Mouse (Mus musculus) olfactory bulb, adult 2 months (tissue): ENCODE measurements around the gene Ptpn22. TPM values are rescaled to one million over a fixed set of nuclear protein-coding genes. Genes with fewer than 3 reads are reported as not detected.

Experiments
- H3K27ac ChIP-seq: fragments of 200-500 bp; 2 replicates; pipeline ENCODE4 v1.5.1; 2012; ENCODE audit warnings: low read depth, low read length; ENCODE audit not compliant: insufficient read depth
- H3K4me1 ChIP-seq: fragments of 200-500 bp; 2 replicates; pipeline ENCODE4 v1.6.1; 2012; ENCODE audit warnings: low read length; ENCODE audit not compliant: control insufficient read depth, insufficient read depth
- H3K4me3 ChIP-seq: fragments of 200-500 bp; 2 replicates; pipeline ENCODE4 v1.5.1; 2012; ENCODE audit warnings: mild to moderate bottlenecking, low read depth, low read length, moderate library complexity; ENCODE audit not compliant: insufficient read depth
- CTCF ChIP-seq: fragments of 200-500 bp; IDR thresholded peaks from 2 replicates; pipeline ENCODE4 v1.5.1; 2012; ENCODE audit warnings: low read depth, mild to moderate bottlenecking, low read length, moderate library complexity; ENCODE audit not compliant: insufficient read depth
- POLR2A ChIP-seq: fragments of 200-500 bp; IDR thresholded peaks from 2 replicates; pipeline ENCODE4 v1.6.1; 2012; ENCODE audit warnings: mild to moderate bottlenecking, low read depth, low read length, moderate library complexity; ENCODE audit not compliant: insufficient read depth
- WGBS: fragments of 180-500 bp; shearing (Covaris S2); methylation state at CpG from one replicate; pipeline ENCODE4 v1.1.7; 2018; 5-methylcytosine and 5-hydroxymethylcytosine counted together
- polyA plus RNA-seq: library from polyadenylated mRNA; stranded (reverse); fragments of >200 nt; gene quantifications from 2 replicates; pipeline ENCODE4 v1.2.4, GENCODE M21; 2012; ENCODE audit warnings: low replicate concordance; ENCODE audit not compliant: missing spikeins, insufficient read depth, insufficient read length

The Ptpn22 gene
- polyA plus RNA-seq, 1 experiment, result not detected

- Histone ChIP-seq H3K27ac (peak overlapping the region; percentile 28; the same call in 1 of the 2 replicates), H3K4me1 (peaks cover 3% of the 10 kb centered on the region; the same call in 1 of the 2 replicates), H3K4me3 (no peak overlapping the region)
- TF ChIP-seq POLR2A (no peak), CTCF (no peak)
- 22% methylated on average over 3 of the region's 3 CpGs for WGBS
Measured at GRCm38 (mm10) chr3:103852565-103853299, 6.9 kb upstream of the Ptpn22 start.

DNA sequence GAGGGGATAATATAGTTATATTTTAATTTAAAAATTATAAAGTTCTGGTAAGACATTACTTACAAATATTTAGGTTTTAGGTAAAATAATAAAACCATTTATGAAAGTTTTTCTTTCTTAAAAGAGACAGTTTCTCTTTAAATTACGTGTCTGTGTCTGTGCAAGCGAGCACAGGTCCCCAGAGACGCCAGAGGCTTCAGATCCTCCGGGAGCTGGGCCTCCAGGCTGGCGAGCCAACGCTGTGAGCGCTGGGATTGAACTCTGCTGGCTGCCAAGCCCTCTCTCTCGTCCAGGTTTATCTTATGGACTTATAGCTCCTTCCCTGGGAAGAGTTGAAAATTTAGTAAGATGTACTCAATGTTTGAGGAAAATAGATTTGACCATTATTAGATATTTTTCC, 5.8 kb upstream of the Ptpn22 start:
- 79% methylated on average over 8 of the region's 8 CpGs for WGBS
- Histone ChIP-seq H3K4me3 (no peak overlapping the region), H3K27ac (no peak overlapping the region), H3K4me1 (peaks cover 3% of the 10 kb centered on the region; the same call in 1 of the 2 replicates)
- no peak for TF ChIP-seq POLR2A
- TF ChIP-seq CTCF, result no peak

GRCm38 (mm10) chr3:103857036-103857805, 2.4 kb upstream of the Ptpn22 start:
- TF ChIP-seq POLR2A (no peak), CTCF (no peak)
- Histone ChIP-seq H3K4me3 (no peak overlapping the region), H3K27ac (no peak overlapping the region), H3K4me1 (no peaks in the 10 kb centered on the region)
- WGBS, result 97% methylated on average over 7 of the region's 7 CpGs

GRCm38 (mm10) chr3:103857977-103858563, 1.5 kb upstream of the Ptpn22 start:
- no peak for TF ChIP-seq CTCF
- TF ChIP-seq POLR2A, result no peak
- Histone ChIP-seq H3K27ac (no peak overlapping the region), H3K4me1 (no peaks in the 10 kb centered on the region), H3K4me3 (no peak overlapping the region)
- 93% methylated on average over 6 of the region's 6 CpGs for WGBS

DNA sequence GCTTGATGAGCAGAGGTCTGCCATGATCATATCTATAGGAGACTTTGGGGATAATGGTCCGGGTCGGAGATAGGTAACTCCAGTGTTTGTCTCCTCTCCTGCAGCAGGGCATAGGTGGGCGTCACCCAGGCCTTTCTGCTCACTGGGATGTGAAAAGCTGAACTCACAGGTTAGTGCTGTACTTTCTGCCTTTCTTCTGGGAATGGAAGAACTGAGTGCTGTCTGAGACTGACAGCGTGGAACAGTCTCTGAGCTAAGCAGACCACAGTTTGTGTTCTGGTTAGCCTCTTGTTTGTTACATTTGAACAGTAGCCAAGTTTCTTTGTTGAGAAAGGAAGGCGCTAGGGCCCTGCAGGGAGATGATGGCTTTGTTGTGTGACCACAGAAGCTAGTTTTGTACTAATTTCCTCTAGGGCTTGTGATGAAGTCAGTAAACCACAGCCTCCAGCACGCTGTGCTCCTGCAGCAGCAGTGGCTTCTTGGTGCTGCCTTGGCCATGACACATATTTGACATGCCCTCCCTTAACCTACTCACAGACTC, 326 bp downstream of the Ptpn22 start:
- H3K4me1 ChIP-seq, result no peaks in the 10 kb centered on the region
- 58% methylated on average over 6 of the region's 6 CpGs for WGBS
- H3K27ac ChIP-seq, result no peak overlapping the region
- H3K4me3 ChIP-seq, result no peak overlapping the region
- no peak for TF ChIP-seq POLR2A
- TF ChIP-seq CTCF, result no peak

DNA sequence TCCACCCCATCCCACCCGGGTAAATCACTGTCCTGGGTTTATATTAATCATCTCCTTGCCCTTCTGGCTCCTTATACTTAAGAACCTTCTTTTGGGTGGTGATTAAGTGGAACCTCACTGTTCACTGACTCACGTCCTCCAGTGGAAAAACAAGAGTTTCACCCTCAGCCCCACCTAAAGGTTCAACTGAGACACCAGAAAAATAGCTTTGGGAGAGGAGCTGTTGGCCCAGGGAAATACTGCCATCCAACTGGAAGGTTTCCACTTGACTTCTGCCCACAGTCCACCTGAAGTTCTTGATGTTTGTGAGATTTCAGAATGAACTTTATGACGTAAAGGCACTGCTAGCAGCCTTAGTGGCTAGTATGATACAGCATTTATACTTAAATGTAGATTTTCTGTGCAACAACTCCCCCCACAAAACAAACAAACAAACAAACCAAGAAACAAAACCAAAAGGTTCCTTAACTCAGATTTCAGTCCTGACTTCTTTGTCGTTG, 3.2 kb downstream of the Ptpn22 start:
- no peak overlapping the region for H3K4me3 ChIP-seq
- no peaks in the 10 kb centered on the region for H3K4me1 ChIP-seq
- TF ChIP-seq CTCF, result no peak
- TF ChIP-seq POLR2A, result no peak
- 62% methylated on average over 4 of the region's 4 CpGs for WGBS
- H3K27ac ChIP-seq, result no peak overlapping the region

DNA sequence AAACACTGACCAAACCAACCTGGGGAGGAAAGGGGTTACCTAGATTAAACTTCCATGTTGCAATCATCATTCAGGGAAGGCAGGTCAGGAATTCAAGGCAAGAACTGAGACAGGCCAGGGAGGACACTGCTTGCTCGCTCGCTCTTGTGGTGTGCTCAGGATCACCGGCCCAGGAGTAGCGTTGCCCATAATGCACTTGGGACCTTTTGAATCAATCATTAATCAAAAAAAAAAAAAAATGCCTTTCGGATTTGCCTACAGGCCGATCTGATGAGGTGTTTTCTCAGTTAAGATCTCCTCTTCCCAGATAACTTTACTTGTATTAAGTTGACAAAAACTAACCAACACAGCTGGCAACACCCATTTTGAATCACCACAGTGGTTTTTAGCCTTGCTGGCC, 4.6 kb downstream of the Ptpn22 start:
- Histone ChIP-seq H3K4me1 (no peaks in the 10 kb centered on the region), H3K4me3 (no peak overlapping the region), H3K27ac (no peak overlapping the region)
- TF ChIP-seq CTCF (no peak), POLR2A (no peak)
- WGBS, result 94% methylated on average over 6 of the region's 6 CpGs

GRCm38 (mm10) chr3:103867424-103867971, 7.9 kb downstream of the Ptpn22 start:
- 89% methylated on average over 5 of the region's 5 CpGs for WGBS
- TF ChIP-seq CTCF (no peak), POLR2A (no peak)
- H3K27ac ChIP-seq, result no peak overlapping the region
- no peak overlapping the region for H3K4me3 ChIP-seq
- no peaks in the 10 kb centered on the region for H3K4me1 ChIP-seq
